Mouse (Mus musculus): Measurements from ENCODE around the gene Gon7. TPM values are rescaled to one million over a fixed set of nuclear protein-coding genes. Genes with fewer than 3 reads are reported as not detected.
A peak's percentile ranks its signal among the peaks of the same experiment; 100 is the strongest.

Gon7 gene
- total RNA-seq, 2 experiments from 2014 or later = 13.0 to 13.5 TPM

- no peak for DNase-seq
Measured at GRCm38 (mm10) chr12:102742056-102742455, 15.5 kb downstream of the Gon7 start.

GRCm38 (mm10) chr12:102740285-102740684, 17.3 kb downstream of the Gon7 start:
- no peak for DNase-seq

- no peak for DNase-seq
Measured at GRCm38 (mm10) chr12:102739096-102739495, 18.5 kb downstream of the Gon7 start.

GRCm38 (mm10) chr12:102733381-102733780, 24.2 kb downstream of the Gon7 start:
- DNase-seq = peak; percentile 77

- DNase-seq = no peak
Measured at GRCm38 (mm10) chr12:102730798-102731619, 26.6 kb downstream of the Gon7 start.

- peak; percentile 59 for DNase-seq
Measured at GRCm38 (mm10) chr12:102729855-102730797, 27.5 kb downstream of the Gon7 start.

- no peak for DNase-seq
Measured at GRCm38 (mm10) chr12:102725761-102726175, 31.8 kb downstream of the Gon7 start.

GRCm38 (mm10) chr12:102725146-102725545, 32.5 kb downstream of the Gon7 start:
- no peak for DNase-seq

- DNase-seq = no peak
Measured at GRCm38 (mm10) chr12:102723861-102724260, 33.7 kb downstream of the Gon7 start.

- DNase-seq = no peak
Measured at GRCm38 (mm10) chr12:102722966-102723365, 34.6 kb downstream of the Gon7 start.

- no peak for DNase-seq
Measured at GRCm38 (mm10) chr12:102722451-102722850, 35.2 kb downstream of the Gon7 start.

GRCm38 (mm10) chr12:102719552-102720315, 37.9 kb downstream of the Gon7 start:
- peak; percentile 51 for DNase-seq

- no peak for DNase-seq
Measured at GRCm38 (mm10) chr12:102714654-102715395, 42.8 kb downstream of the Gon7 start.

- no peak for DNase-seq
Measured at GRCm38 (mm10) chr12:102714116-102714515, 43.5 kb downstream of the Gon7 start.

- no peak for DNase-seq
Measured at GRCm38 (mm10) chr12:102713153-102713865, 44.3 kb downstream of the Gon7 start.

GRCm38 (mm10) chr12:102710851-102711375, 46.7 kb downstream of the Gon7 start:
- DNase-seq = no peak

- DNase-seq = no peak
Measured at GRCm38 (mm10) chr12:102709896-102710295, 47.7 kb downstream of the Gon7 start.

GRCm38 (mm10) chr12:102708220-102708619, 49.4 kb downstream of the Gon7 start:
- peak; percentile 63 for DNase-seq

- DNase-seq = no peak
Measured at GRCm38 (mm10) chr12:102706833-102707463, 50.7 kb downstream of the Gon7 start.

All from heart, postnatal 4 days (tissue).